Mouse (Mus musculus) kidney, embryonic 16.5 days (tissue): ENCODE results near the gene Gm10382. TPM values are rescaled to one million over a fixed set of nuclear protein-coding genes. Genes with fewer than 3 reads are reported as not detected.
A peak's percentile ranks its signal among the peaks of the same experiment; 100 is the strongest.
"Not testable (repeated sequence)": the region's sequence is repeated elsewhere in the genome, so short reads cannot be mapped to it uniquely, and the experiment has no call there.

Source experiments
- ATAC-seq: fragments of 200-750 bp; cut with Nextera tagmentation; 2 replicates; pipeline ENCODE4 v1.8.0; 2017; ENCODE audit warnings: moderate TSS enrichment; ENCODE audit not compliant: low FRiP score, low TSS enrichment
- H3K27ac ChIP-seq: fragments of 300-500 bp; sonication (generic); 2 replicates; pipeline ENCODE4 v1.5.1; 2014; ENCODE audit warnings: low read length
- H3K27me3 ChIP-seq: fragments of 300-500 bp; sonication (generic); 2 replicates; pipeline ENCODE4 v1.6.1; 2014; ENCODE audit warnings: low read length, control low read depth, mixed read lengths; ENCODE audit not compliant: insufficient read depth
- H3K36me3 ChIP-seq: fragments of 300-500 bp; sonication (generic); 2 replicates; pipeline ENCODE4 v1.6.1; 2014; ENCODE audit warnings: low read length, control low read depth, mixed read lengths; ENCODE audit not compliant: insufficient read depth
- H3K4me1 ChIP-seq: fragments of 300-500 bp; sonication (generic); 2 replicates; pipeline ENCODE4 v1.6.1; 2014; ENCODE audit warnings: low read length, control low read depth, mixed read lengths; ENCODE audit not compliant: insufficient read depth
- H3K4me2 ChIP-seq: fragments of 300-500 bp; sonication (generic); replicated peaks from 2 replicates; pipeline ENCODE4 v1.6.1; 2014; ENCODE audit warnings: low read depth, low read length
- H3K4me3 ChIP-seq: fragments of 300-500 bp; sonication (generic); 2 replicates; pipeline ENCODE4 v1.5.1; 2014; ENCODE audit warnings: mild to moderate bottlenecking, low read length
- H3K9ac ChIP-seq: fragments of 300-500 bp; sonication (generic); replicated peaks from 2 replicates; pipeline ENCODE4 v1.6.1; 2014; ENCODE audit warnings: low read length
- H3K9me3 ChIP-seq: fragments of 300-500 bp; sonication (generic); 2 replicates; pipeline ENCODE4 v1.6.1; 2016; ENCODE audit warnings: low read length, control low read depth
- WGBS: fragments of 180-500 bp; shearing (Covaris S2); extraction: QIAGEN DNeasy Blood & Tissue Kit; methylation state at CpG from one replicate; pipeline ENCODE4 v1.1.7; 2014; 5-methylcytosine and 5-hydroxymethylcytosine counted together
- polyA plus RNA-seq: library from polyadenylated mRNA; unstranded; fragments of >200 nt; fragmentation: Nextera tagmentation; extraction: Ambion mirVana; gene quantifications from 2 replicates; pipeline ENCODE4 v1.2.1, GENCODE M21; 2015

Gm10382 gene
- polyA plus RNA-seq, 1 experiment from 2014 or later, result 0.34 TPM

- Histone ChIP-seq H3K27me3 (no peaks in the 10 kb centered on the region), H3K36me3 (peaks cover 7% of the 10 kb centered on the region; the same call in 1 of the 2 replicates), H3K27ac (peak overlapping the region; percentile 100), H3K9me3 (no peaks in the 10 kb centered on the region), H3K9ac (no peak overlapping the region; the same call in 1 of the 2 replicates), H3K4me1 (peaks cover 40% of the 10 kb centered on the region), H3K4me3 (no peak overlapping the region), H3K4me2 (no peak overlapping the region)
- no peak for ATAC-seq
- 66% methylated on average over 5 of the region's 5 CpGs for WGBS
Measured at GRCm38 (mm10) chr5:125391609-125392008, 2.5 kb downstream of the Gm10382 start.

- not testable (repeated sequence) for H3K9ac ChIP-seq, H3K27me3 ChIP-seq, H3K36me3 ChIP-seq, H3K9me3 ChIP-seq, ATAC-seq, H3K4me3 ChIP-seq, H3K4me2 ChIP-seq
- Histone ChIP-seq H3K27ac (peak overlapping the region; percentile 100), H3K4me1 (peaks cover 40% of the 10 kb centered on the region)
- WGBS, result 90% methylated on average over 4 of the region's 4 CpGs
Measured at GRCm38 (mm10) chr5:125392176-125392575, 3.1 kb downstream of the Gm10382 start.

DNA sequence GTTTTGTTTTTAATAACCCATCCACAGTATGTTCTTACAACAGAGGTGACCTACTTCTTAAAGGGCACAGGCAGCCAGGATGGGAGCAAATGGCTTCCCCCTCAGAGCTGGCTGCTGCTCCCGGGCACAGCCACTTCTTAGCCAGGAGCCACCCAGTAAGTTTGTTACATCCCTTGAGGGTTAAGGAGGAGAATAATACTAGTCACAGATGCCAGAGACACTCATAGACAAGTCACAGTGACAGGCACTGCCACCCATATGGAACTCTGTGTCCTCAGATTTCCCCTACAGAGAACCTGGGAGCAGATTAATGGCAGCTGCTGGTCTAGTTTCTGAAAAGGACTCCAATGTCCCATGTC, 3.5 kb downstream of the Gm10382 start:
- peak overlapping the region; percentile 100 for H3K27ac ChIP-seq
- peak overlapping the region; percentile 54 for H3K4me2 ChIP-seq
- no peaks in the 10 kb centered on the region for H3K27me3 ChIP-seq
- H3K4me1 ChIP-seq, result peaks cover 40% of the 10 kb centered on the region
- 24% methylated on average over 1 of the region's 1 CpGs for WGBS
- H3K9ac ChIP-seq, result peak overlapping the region; percentile 75
- peak; percentile 9; the same call in 1 of the 2 replicates for ATAC-seq
- peaks cover 7% of the 10 kb centered on the region; the same call in 1 of the 2 replicates for H3K36me3 ChIP-seq
- no peaks in the 10 kb centered on the region for H3K9me3 ChIP-seq
- H3K4me3 ChIP-seq, result peak overlapping the region; percentile 41

DNA sequence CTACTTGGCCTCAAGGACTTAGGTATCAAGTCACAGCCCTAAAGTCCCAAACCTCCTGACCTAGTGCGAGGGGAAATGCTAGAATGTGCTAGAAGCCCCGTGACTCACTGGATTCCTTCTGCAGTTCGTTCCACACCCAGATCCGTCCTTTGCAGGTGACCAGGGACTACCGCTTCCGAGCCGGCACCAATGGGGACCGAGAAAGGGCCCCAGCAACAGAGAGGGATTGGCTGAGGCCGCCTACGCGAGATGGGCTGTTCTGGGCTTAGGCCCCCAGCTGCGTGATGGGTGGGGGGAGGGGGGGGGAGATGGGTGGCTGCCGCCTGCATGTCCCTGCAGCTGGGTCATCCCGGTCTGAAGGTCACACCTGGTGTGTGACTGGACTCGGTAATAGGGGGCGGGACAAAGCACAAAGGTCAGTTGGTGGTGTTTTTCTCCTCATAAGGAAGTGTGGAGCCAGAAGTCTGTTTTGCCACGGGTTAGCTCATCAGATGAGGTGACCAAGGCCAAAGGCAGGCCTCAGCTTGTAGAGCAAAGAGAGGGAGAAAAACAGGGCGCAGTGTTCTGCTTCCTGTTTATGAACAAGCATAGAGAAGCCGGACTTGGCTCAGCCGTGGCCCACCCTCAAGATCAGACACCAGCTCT, 4.0 kb downstream of the Gm10382 start:
- WGBS, result under 1% methylated on average over 20 of the region's 20 CpGs
- ATAC-seq, result peak; percentile 97
- H3K27me3 ChIP-seq, result no peaks in the 10 kb centered on the region
- peaks cover 6% of the 10 kb centered on the region; the same call in 1 of the 2 replicates for H3K36me3 ChIP-seq
- H3K4me2 ChIP-seq, result peak overlapping the region; percentile 54
- H3K9me3 ChIP-seq, result no peaks in the 10 kb centered on the region
- H3K4me3 ChIP-seq, result peak overlapping the region; percentile 41
- peaks cover 39% of the 10 kb centered on the region for H3K4me1 ChIP-seq
- H3K9ac ChIP-seq, result peak overlapping the region; percentile 75
- H3K27ac ChIP-seq, result peak overlapping the region; percentile 100

DNA sequence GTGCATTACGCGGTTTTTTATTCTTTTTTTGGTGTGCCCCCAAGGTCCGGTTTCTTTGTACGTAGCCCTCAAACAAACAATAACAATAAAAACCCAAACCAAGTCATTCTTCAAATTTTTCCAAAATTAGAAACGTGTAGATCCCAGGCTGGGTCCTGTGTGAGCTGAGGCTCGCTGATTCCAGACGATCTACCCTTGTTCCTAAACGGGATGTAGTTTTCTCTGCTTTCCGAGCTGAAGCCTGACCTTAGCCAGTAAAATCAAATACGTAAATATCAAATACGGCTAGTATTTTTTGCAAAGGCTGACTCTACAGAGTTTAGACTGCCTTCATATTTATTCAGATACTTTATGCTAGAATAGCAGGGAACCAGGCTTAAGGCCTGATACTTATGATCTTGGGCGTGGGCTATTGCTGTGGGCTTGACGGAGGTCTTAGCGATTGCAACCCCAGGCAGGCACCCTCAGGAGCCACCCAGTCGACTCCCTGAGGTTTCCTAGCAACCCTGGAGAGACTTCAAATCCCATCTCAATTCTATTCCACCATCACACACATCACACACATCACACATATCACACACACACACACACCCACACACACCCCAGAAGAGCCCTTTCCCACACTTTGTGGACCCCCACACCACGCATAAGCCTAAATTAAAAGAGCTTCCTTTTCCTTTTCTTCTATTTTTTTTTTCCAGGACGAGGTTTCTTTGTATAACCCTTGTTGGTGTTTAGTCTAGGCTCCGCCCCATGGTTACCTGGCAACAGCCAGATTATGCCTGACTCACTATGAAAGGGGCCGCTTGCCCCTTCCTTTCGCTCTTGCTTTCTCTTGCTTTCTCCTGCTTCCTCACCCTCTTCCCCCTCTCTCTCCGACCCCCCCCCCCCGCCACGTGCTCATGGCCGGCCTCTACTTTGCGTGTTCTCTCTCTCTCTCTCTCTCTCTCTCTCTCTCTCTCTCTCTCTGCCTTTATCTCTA, 4.8 kb downstream of the Gm10382 start:
- peak overlapping the region; percentile 75 for H3K9ac ChIP-seq
- ATAC-seq, result peak; percentile 24; the same call in 1 of the 2 replicates
- 10% methylated on average over 23 of the region's 25 CpGs for WGBS
- peaks cover 34% of the 10 kb centered on the region for H3K4me1 ChIP-seq
- peak overlapping the region; percentile 100 for H3K27ac ChIP-seq
- H3K36me3 ChIP-seq, result no peaks in the 10 kb centered on the region
- peak overlapping the region; percentile 41 for H3K4me3 ChIP-seq
- H3K4me2 ChIP-seq, result peak overlapping the region; percentile 54
- no peaks in the 10 kb centered on the region for H3K27me3 ChIP-seq
- H3K9me3 ChIP-seq, result no peaks in the 10 kb centered on the region

DNA sequence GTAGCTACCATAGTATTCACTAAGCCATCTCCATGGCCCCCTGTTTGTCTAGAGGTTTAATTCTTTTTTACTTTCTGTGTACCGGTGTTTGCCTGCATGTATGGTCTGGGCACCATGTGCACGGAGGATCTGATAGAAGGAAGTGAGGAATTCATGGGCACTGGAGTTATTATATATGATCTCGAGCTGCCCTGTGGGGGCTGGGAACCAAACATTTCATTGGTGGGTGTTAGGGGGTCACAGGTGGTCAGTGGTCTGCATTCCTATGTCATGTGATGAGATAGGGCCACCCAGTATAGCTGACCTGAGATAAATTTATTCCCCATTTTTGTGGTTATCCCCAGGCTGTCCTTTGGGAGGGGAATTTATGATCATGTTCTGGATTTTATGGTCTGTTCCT, 5.9 kb downstream of the Gm10382 start:
- Histone ChIP-seq H3K4me2 (peak overlapping the region; percentile 54; the same call in 1 of the 2 replicates), H3K9me3 (no peaks in the 10 kb centered on the region), H3K9ac (peak overlapping the region; percentile 75; the same call in 1 of the 2 replicates), H3K4me1 (peaks cover 34% of the 10 kb centered on the region), H3K27ac (peak overlapping the region; percentile 100), H3K36me3 (no peaks in the 10 kb centered on the region), H3K27me3 (no peaks in the 10 kb centered on the region), H3K4me3 (no peak overlapping the region)
- ATAC-seq, result no peak
- WGBS, result 44% methylated on average over 3 of the region's 3 CpGs

GRCm38 (mm10) chr5:125400903-125401302, 11.8 kb downstream of the Gm10382 start:
- WGBS, result 41% methylated on average over 7 of the region's 7 CpGs
- Histone ChIP-seq H3K4me2 (no peak overlapping the region), H3K4me1 (0 out of 2 replicates have a peak, but pooled peaks cover 4% of the 10 kb centered on the region), H3K9me3 (no peaks in the 10 kb centered on the region), H3K36me3 (no peaks in the 10 kb centered on the region), H3K4me3 (no peak overlapping the region), H3K27me3 (no peaks in the 10 kb centered on the region), H3K27ac (no peak overlapping the region), H3K9ac (no peak overlapping the region)
- no peak for ATAC-seq

- Histone ChIP-seq H3K4me3 (no peak overlapping the region), H3K27me3 (no peaks in the 10 kb centered on the region), H3K27ac (no peak overlapping the region), H3K4me2 (no peak overlapping the region), H3K9me3 (no peaks in the 10 kb centered on the region), H3K9ac (no peak overlapping the region), H3K4me1 (peaks cover 12% of the 10 kb centered on the region), H3K36me3 (no peaks in the 10 kb centered on the region)
- ATAC-seq, result no peak
- WGBS, result 64% methylated on average over 10 of the region's 10 CpGs
Measured at GRCm38 (mm10) chr5:125402476-125402875, 13.4 kb downstream of the Gm10382 start.

GRCm38 (mm10) chr5:125402991-125403390, 13.9 kb downstream of the Gm10382 start:
- no peaks in the 10 kb centered on the region for H3K27me3 ChIP-seq
- 65% methylated on average over 6 of the region's 6 CpGs for WGBS
- no peak overlapping the region for H3K4me3 ChIP-seq
- no peak overlapping the region for H3K27ac ChIP-seq
- H3K9ac ChIP-seq, result no peak overlapping the region
- H3K9me3 ChIP-seq, result no peaks in the 10 kb centered on the region
- no peak for ATAC-seq
- H3K4me2 ChIP-seq, result no peak overlapping the region
- H3K4me1 ChIP-seq, result peaks cover 13% of the 10 kb centered on the region
- H3K36me3 ChIP-seq, result no peaks in the 10 kb centered on the region
